Mouse (Mus musculus): Measurements from ENCODE around the gene Odf4. TPM values are rescaled to one million over a fixed set of nuclear protein-coding genes. Genes with fewer than 3 reads are reported as not detected.
A peak's percentile ranks its signal among the peaks of the same experiment; 100 is the strongest.

The Odf4 gene
- polyA plus RNA-seq, 1 experiment: not detected

DNA sequence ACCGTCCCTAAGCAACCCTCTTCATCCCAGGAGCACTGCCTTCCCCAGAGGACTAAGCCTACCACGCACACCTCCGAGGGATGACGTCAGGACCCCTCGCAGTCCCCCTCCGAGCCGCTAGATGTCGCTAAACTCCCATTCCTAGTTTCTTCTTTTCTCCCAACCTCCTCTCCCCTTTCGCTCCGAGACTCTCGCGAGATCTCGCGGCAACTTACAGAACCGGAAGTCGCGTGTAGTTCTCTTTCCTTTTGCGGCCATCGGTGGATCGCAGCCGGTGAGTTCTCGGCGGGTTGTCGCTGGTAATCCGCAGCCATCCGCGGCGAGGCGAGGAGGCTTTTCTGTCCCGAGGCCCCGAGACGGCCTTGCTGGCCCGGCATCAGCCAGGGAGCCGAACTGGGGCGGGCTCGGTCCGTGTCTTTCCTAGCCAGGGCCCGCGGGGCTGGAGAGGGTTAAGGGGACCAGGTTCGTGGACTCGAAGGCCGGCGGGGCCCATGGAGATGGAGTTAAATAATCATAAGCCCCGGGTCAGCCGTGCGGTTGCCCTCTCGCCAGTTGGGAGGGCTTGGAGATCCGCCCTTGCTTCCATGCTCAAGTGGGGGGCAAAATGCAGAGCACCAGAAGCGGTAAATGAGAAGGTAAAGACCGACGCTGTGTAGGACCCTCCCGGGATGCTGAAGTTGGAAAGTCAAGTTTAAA is 25.4 kb downstream of the Odf4 start, which contains the start of gene Rpl26:
Rpl26 (plus strand) TSS at position 233 of the 696 bp plus-strand sequence.
- Histone ChIP-seq H3K4me1 (ENCODE audit: control insufficient read depth, insufficient read depth, insufficient read length, low read length) (0 out of 2 replicates have a peak, but pooled peaks cover 2% of the 10 kb centered on the region), H3K27ac (replicated peaks; ENCODE audit: low read depth, low read length) (peak within 1 kb of the TSS; percentile 61), H3K4me3 (ENCODE audit: insufficient read depth, low read depth, low read length) (peak within 1 kb of the TSS; percentile 95)

DNA sequence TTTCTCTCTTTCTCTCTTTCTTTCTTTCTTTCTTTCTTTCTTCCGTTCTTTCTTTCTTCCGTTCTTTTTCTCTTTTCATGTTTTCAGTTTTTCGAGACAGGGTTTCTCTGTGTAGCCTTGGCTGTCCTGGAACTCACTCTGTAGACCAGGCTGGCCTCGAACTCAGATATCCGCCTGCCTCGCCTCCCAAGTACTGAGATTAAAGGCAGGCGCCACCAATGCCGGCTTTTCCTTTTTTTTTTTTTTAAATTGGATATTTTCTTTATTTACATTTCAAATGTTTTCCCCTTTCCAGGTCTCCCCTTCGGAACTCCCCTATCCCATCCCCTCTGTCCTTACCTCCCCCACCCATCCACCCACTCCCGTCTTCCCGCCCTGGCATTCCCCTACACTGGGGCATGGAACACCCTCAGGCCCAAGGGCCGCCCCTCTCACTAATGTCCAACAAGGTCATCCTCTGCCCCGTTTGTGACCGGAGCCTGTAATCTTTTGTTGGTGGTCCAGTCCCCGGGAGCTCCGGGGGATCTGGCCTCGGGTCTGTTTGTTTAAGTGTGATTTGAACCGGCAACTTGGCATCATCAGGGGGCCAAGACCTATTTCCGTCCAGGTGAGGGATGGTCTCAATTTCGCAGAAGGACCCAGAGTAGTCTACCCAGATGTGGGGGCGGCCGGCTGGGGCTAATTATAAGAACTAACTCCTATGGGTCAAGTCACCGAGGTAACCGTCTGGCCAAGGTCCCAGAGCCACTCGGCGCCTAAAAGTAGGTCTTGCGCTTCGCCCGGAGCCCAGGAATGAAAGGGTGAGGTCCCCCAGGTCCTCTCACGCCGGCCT is 26.1 kb downstream of the Odf4 start:
- H3K4me3 ChIP-seq (ENCODE audit: insufficient read depth, low read depth, low read length): peak overlapping the region; percentile 60
- H3K4me1 ChIP-seq (ENCODE audit: control insufficient read depth, insufficient read depth, insufficient read length, low read length): no peaks in the 10 kb centered on the region
- H3K27ac ChIP-seq (replicated peaks; ENCODE audit: low read depth, low read length): no peak overlapping the region

DNA sequence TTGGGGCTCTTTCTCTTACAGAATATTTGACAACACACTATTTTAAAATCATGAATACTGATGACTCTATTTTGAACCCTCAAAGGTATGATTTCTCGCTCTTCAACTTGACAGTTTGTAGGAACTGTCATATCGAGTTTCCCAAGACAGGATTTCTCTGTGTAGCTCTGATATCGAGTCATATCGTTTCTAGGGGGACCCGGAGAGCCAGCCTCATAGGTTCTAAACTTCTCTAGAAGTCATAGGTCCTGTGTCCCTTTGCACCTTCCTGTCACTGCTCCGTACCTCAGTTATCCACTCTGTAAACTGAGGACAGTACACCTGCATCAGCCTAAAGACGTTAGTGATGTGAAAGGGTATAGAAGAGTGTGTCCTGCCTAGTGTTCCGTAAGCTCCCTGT is 27.1 kb downstream of the Odf4 start:
- no peak overlapping the region for H3K4me3 ChIP-seq (ENCODE audit: insufficient read depth, low read depth, low read length)
- no peaks in the 10 kb centered on the region for H3K4me1 ChIP-seq (ENCODE audit: control insufficient read depth, insufficient read depth, insufficient read length, low read length)
- no peak overlapping the region for H3K27ac ChIP-seq (replicated peaks; ENCODE audit: low read depth, low read length)

DNA sequence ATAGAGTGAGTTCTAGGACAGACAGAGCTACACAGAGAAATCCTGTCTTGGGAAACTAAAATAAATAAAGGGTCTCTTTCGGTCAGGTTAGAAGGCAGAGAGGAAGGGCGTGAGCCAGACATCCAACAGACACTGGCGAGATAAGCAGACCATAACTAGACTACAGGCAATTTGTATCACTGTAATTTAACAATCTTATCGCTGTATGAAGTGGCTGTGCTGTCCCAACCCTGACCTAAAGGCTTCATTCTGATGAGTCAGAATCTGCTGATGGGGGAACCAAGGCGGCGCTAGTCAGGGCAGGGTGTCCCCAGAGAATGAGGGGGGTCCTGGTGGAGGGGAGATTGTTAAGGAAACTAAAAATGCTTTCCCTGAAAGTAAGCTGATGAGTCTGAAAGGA is 28.1 kb downstream of the Odf4 start:
- Histone ChIP-seq H3K27ac (replicated peaks; ENCODE audit: low read depth, low read length) (no peak overlapping the region), H3K4me1 (ENCODE audit: control insufficient read depth, insufficient read depth, insufficient read length, low read length) (no peaks in the 10 kb centered on the region), H3K4me3 (ENCODE audit: insufficient read depth, low read depth, low read length) (no peak overlapping the region)

DNA sequence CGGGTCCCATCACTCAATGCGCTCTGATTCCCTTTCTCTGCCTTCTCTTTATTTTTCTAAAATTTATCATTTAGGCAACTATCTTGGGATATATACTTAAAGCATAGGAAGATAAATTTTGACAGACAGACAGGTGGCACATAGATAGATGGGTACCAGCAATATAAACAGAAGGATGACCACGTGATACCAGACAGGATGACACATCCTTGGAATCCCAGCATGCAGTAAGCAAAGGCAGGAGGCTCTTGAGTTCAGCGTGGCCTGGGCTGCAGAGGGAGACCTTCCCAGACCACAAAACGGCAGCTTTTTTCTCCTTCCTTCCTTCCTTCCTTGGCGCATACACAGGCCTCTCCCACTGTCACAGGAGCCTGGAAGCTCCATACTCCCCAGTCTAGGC is 29.0 kb downstream of the Odf4 start:
- Histone ChIP-seq H3K27ac (replicated peaks; ENCODE audit: low read depth, low read length) (no peak overlapping the region), H3K4me1 (ENCODE audit: control insufficient read depth, insufficient read depth, insufficient read length, low read length) (no peaks in the 10 kb centered on the region), H3K4me3 (ENCODE audit: insufficient read depth, low read depth, low read length) (no peak overlapping the region)

DNA sequence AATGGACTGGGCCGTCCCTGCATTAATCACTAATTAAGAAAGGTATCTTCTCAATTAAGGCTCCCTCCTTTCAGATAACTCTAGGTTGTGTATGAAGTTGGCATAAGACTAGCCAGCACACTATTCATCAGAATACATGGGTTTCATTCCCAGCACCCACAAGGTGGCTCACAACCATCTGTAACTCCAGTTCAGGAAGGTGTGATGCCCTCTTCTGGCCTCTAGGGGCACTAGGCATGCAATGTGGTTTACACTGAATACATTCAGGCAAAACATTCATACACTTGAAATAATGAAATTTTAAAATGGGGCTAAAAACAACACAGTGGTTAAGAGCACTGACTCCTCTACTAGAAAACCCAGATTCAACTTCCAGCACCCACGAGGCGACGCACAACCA is 29.8 kb downstream of the Odf4 start:
- Histone ChIP-seq H3K27ac (replicated peaks; ENCODE audit: low read depth, low read length) (no peak overlapping the region), H3K4me1 (ENCODE audit: control insufficient read depth, insufficient read depth, insufficient read length, low read length) (no peaks in the 10 kb centered on the region), H3K4me3 (ENCODE audit: insufficient read depth, low read depth, low read length) (no peak overlapping the region)

DNA sequence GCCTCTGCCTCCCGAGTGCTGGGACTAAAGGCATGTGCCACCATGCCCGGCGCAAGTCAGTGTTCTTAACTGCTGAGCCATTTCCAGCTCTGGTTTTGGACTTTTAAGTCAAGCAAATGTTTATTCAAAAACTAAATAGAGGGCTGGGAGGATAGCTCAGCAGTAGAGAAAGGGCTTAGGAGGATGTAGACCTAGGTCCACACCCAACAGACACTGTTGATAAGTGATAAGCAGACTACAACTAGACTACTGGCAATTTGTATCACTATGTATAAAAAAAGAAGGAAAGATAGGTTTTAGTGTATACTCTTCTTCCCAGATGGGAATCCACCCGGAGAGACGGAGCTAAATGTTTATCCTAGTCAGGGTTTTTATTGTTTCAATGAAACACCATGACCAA is 30.6 kb downstream of the Odf4 start:
- no peaks in the 10 kb centered on the region for H3K4me1 ChIP-seq (ENCODE audit: control insufficient read depth, insufficient read depth, insufficient read length, low read length)
- no peak overlapping the region for H3K4me3 ChIP-seq (ENCODE audit: insufficient read depth, low read depth, low read length)
- H3K27ac ChIP-seq (replicated peaks; ENCODE audit: low read depth, low read length): no peak overlapping the region

DNA sequence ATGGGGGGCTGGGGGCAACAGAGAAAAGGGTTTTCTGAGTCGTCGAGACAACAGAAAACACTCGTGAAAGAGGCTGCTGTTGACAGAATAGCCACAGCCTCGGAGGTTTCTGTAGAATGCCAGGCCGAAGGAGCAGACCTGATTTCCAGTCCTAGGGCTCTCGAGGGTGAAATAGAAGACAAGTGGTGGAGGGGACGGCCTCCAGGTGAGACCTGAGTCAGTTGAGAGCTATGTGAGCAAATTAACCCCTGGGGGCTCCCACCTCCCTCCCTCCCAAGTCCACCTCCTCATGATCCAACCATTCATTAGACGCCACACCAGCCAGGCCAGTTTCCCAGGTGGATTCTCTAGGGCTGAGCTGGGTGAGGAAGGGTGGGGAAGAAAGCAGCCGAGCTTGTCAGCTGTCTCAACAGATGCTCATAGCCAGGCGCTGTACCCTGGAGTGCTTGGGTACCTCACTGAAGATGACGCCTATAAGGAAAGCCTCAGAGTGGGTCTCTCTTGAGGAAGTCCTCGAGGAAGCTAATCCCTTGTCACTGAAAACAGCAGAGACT is 32.9 kb downstream of the Odf4 start:
- Histone ChIP-seq H3K27ac (replicated peaks; ENCODE audit: low read depth, low read length) (no peak overlapping the region), H3K4me1 (ENCODE audit: control insufficient read depth, insufficient read depth, insufficient read length, low read length) (no peaks in the 10 kb centered on the region), H3K4me3 (ENCODE audit: insufficient read depth, low read depth, low read length) (no peak overlapping the region)

DNA sequence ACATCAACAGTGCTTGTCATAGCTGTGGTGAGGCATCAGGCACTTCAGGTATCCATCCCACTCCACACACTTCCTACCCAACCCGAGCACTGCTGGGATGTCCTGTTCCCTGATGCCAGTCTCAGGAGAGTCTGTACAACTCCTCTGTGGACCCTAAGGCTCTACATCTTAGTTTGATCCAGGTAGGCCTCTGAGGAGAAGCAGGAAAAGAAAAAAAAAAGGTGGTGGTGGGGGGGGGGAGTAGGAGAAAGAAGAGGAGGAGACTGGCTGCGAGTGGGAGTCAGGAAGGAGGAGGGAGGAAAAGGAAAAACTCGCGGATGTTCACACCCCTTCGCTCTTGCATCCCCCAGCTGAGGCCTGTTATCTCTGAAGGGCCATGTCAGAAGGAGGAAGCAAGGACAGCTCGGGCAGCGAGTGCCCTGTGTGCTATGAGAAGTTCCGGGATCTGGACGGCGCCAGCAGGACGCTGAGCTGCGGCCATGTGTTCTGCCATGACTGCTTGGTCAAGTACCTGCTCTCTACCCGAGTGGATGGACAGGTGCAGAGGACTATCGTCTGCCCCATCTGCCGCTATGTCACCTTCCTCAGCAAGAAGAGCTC is 34.5 kb downstream of the Odf4 start:
- Histone ChIP-seq H3K4me3 (ENCODE audit: insufficient read depth, low read depth, low read length) (no peak overlapping the region), H3K4me1 (ENCODE audit: control insufficient read depth, insufficient read depth, insufficient read length, low read length) (no peaks in the 10 kb centered on the region), H3K27ac (replicated peaks; ENCODE audit: low read depth, low read length) (no peak overlapping the region)

DNA sequence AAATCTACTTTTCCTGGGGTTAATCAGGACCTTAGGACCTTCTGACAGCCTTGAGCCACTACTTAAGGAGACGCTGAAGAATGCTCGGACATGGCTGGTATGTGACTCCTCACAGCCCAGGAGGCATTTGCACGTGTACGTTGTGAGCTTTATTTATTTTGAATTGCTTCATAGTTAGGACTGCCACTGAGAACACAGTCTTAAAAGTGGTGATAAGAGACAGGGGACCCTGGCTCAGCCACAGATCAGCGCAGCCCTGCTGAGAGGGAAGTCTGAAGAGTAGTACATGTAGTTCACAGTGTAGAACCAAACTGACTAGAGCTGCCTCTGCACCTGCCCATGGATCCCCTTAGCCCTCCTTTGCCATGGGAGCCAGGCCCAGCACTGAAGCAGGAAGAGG is 35.1 kb downstream of the Odf4 start:
- no peak overlapping the region for H3K4me3 ChIP-seq (ENCODE audit: insufficient read depth, low read depth, low read length)

DNA sequence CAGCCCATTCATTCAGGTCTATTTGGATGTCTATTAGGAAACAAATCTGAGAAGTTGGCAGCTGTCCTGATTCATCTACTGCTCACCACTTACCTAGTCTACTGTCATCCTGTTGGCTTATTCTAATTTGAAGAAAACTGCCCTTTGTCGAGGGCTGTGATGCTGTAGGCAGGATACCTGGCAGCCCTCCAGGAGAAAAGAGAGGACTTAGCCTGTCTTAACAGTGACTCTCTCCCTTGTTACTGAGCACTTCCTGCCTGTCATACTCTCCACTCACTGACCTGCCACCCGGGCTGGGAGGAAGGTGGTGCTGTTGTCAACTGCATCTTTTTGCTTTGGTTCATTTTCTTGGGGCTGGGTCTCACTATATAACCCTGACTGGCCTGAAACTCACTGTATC is 36.3 kb downstream of the Odf4 start:
- Histone ChIP-seq H3K27ac (replicated peaks; ENCODE audit: low read depth, low read length) (no peak overlapping the region), H3K4me3 (ENCODE audit: insufficient read depth, low read depth, low read length) (no peak overlapping the region), H3K4me1 (ENCODE audit: control insufficient read depth, insufficient read depth, insufficient read length, low read length) (no peaks in the 10 kb centered on the region)

More for the DNA sequence above, 35.1 kb downstream of the Odf4 start:
- Histone ChIP-seq H3K27ac (replicated peaks; ENCODE audit: low read depth, low read length) (no peak overlapping the region), H3K4me1 (ENCODE audit: control insufficient read depth, insufficient read depth, insufficient read length, low read length) (no peaks in the 10 kb centered on the region)

DNA sequence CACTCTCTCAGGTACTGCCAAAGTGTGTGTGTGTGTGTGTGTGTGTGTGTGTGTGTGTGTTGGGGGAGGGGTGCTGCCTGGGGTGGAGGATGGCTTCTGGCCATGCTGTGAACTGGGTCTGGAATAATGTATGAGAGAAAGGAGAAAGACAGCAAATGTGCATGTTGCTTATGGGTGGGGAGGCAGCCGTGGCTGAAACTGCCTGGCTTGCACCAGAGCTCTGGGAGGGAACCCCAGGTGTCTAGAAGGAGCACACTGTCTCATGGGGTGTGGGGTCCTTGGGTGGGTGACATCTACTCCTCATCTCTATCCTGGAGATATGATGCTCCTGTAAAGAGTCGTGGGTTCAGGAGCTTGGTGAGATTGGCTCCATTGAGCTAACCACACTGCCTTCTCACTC is 38.2 kb downstream of the Odf4 start:
- Histone ChIP-seq H3K27ac (replicated peaks; ENCODE audit: low read depth, low read length) (no peak overlapping the region), H3K4me1 (ENCODE audit: control insufficient read depth, insufficient read depth, insufficient read length, low read length) (no peaks in the 10 kb centered on the region), H3K4me3 (ENCODE audit: insufficient read depth, low read depth, low read length) (no peak overlapping the region)

DNA sequence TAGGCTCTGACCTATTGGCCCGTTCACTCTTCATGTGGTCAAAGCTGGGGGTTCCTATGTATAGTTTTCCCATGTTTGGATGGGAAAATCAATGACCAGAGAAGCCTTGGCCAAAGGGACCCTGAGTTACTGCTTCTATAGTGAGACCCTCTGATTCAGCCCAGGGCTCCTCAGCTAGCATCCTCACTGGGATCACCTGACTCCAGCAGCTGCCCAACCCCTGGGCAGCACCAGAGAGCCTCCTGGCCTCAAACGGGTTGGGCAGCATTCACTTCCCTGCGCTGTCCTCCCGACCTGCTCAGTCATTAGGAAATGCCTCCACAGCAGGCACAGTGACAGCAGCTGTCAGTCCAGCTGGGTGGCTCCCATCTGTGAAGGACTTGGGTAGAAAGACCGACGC is 38.6 kb downstream of the Odf4 start, which contains the start of gene Rnf222:
Rnf222 (plus strand) TSS at position 301 of the 400 bp plus-strand sequence.
- H3K4me3 ChIP-seq (ENCODE audit: insufficient read depth, low read depth, low read length): no peak within 1 kb of the TSS
- H3K4me1 ChIP-seq (ENCODE audit: control insufficient read depth, insufficient read depth, insufficient read length, low read length): no peaks in the 10 kb centered on the region
- no peak within 1 kb of the TSS for H3K27ac ChIP-seq (replicated peaks; ENCODE audit: low read depth, low read length)

DNA sequence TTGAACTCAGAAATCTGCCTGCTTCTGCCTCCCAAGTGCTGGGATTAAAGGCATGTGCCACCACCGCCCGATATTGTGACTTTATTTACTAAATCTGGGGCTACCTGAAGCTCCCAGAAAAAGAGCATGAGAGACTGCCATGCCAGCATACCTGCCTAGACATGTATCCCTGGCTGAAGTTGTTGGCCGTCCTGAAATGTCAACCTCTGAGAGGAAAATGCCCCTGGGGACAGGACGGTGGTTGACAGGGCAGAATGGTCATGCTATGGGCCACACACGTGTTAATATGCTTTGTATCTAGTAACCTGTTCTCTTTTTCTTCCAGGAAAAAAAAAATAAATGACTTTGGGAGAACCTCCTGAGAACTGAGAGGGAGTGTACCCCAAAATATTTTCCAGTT is 40.8 kb downstream of the Odf4 start:
- Histone ChIP-seq H3K4me3 (ENCODE audit: insufficient read depth, low read depth, low read length) (no peak overlapping the region), H3K4me1 (ENCODE audit: control insufficient read depth, insufficient read depth, insufficient read length, low read length) (no peaks in the 10 kb centered on the region)

DNA sequence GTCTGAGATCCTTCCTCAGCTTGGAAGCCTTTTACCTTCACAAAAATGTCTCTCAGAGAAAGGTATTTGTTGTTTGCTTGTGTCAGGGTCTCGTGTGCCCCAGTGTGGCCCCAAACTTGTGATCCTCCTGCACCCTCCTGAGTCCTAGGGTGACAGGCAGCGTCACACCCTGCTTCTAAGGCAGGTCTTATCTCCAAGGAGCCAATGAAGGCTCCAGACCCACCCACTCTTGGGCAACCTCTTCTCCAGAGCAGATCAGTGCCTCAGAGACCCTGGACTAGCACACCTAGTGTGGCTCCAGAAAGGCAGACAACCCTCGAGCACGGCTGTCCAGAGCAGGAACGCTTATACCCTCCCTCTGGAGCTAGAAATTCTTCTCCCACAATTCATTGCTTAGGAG is 42.5 kb downstream of the Odf4 start:
- Histone ChIP-seq H3K27ac (replicated peaks; ENCODE audit: low read depth, low read length) (no peak overlapping the region), H3K4me3 (ENCODE audit: insufficient read depth, low read depth, low read length) (no peak overlapping the region), H3K4me1 (ENCODE audit: control insufficient read depth, insufficient read depth, insufficient read length, low read length) (no peaks in the 10 kb centered on the region)

More for the DNA sequence above, 40.8 kb downstream of the Odf4 start:
- H3K27ac ChIP-seq (replicated peaks; ENCODE audit: low read depth, low read length): no peak overlapping the region
